Mouse (Mus musculus) thymus, adult 2 months (tissue): Measurements from ENCODE around the gene Gnaz.

ENCODE experiments used
- CTCF ChIP-seq: fragments of 200-500 bp; IDR thresholded peaks from 2 replicates; pipeline ENCODE4 v1.5.1; 2012; ENCODE audit warnings: mild to moderate bottlenecking, control low read depth, low read length, moderate library complexity, borderline replicate concordance; ENCODE audit not compliant: control insufficient read depth, poor library complexity, insufficient read depth; ENCODE audit errors: extremely low read depth
- POLR2A ChIP-seq: fragments of 200-500 bp; IDR thresholded peaks from 2 replicates; pipeline ENCODE4 v1.6.1; 2012; ENCODE audit warnings: mild to moderate bottlenecking, low read length, control low read depth, moderate library complexity; ENCODE audit not compliant: control insufficient read depth, poor library complexity, insufficient read depth; ENCODE audit errors: extremely low read depth

DNA sequence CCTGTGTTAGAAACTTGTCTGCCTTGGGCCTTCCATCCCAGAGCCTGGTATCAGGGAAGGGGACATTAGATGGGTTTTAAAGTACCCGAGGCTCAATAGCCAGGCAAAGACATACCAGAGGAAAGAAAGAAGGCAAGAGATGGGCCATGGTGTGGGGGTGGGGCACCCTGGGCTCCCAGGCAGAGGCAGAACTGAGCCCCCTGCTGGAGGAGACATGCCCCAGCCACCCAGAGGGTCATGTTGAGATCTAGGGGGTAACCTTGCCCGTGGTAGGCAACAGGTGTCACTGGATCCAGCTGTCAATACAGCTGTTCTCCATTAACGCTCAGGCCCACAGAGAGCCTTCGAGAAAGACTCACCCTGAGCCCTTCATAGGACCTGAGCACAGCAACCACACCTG lies 22.8 kb downstream of the Gnaz start:
- TF ChIP-seq CTCF (no peak), POLR2A (no peak)
